Mouse (Mus musculus): ENCODE results near the gene Gp1bb.

- no peak for TF ChIP-seq CTCF (IDR thresholded peaks at IDR 0.05; ENCODE audit: low read depth)
- TF ChIP-seq EP300 (IDR thresholded peaks at IDR 0.05; ENCODE audit: low read depth): no peak
Measured at GRCm38 (mm10) chr16:18658597-18658996, 36.4 kb upstream of the Gp1bb start.

All from heart, postnatal 0 days (tissue).